Mouse (Mus musculus) neural tube, embryonic 11.5 days (tissue): ENCODE measurements at regions not wholly inside any gene's neighbourhood (a gene's known extent, or its start where the extent isn't known, plus 50 kb on each side); places are given as distances from the start of the nearest gene placed in this dataset.

ENCODE experiments used
- ATAC-seq: fragments of 200-750 bp; cut with Nextera tagmentation; 2 replicates; pipeline ENCODE4 v1.8.0; 2017; ENCODE audit warnings: moderate number of reproducible peaks, mild to moderate bottlenecking, moderate TSS enrichment, moderate library complexity; ENCODE audit not compliant: insufficient read depth, low FRiP score, low TSS enrichment
- DNase-seq: peaks from one replicate; pipeline ENCODE4 v3.0.0-alpha.2; 2015; ENCODE audit warnings: low spot score
- H3K27ac ChIP-seq: fragments of 300-500 bp; sonication (generic); 2 replicates; pipeline ENCODE4 v1.5.1; 2014; ENCODE audit warnings: low read depth, mild to moderate bottlenecking, low read length
- H3K27me3 ChIP-seq: fragments of 300-500 bp; sonication (generic); 2 replicates; pipeline ENCODE4 v1.6.1; 2014; ENCODE audit warnings: mild to moderate bottlenecking, low read length, mixed read lengths; ENCODE audit not compliant: control insufficient read depth, insufficient read depth
- H3K36me3 ChIP-seq: fragments of 300-500 bp; sonication (generic); 2 replicates; pipeline ENCODE4 v1.6.1; 2014; ENCODE audit warnings: mild to moderate bottlenecking, low read length, moderate library complexity, mixed read lengths; ENCODE audit not compliant: control insufficient read depth, insufficient read depth
- H3K4me1 ChIP-seq: fragments of 300-500 bp; sonication (generic); 2 replicates; pipeline ENCODE4 v1.6.1; 2014; ENCODE audit warnings: low read length, mixed read lengths; ENCODE audit not compliant: control insufficient read depth, insufficient read depth
- H3K4me2 ChIP-seq: fragments of 300-500 bp; sonication (generic); 2 replicates; pipeline ENCODE4 v1.6.1; 2014; ENCODE audit warnings: low read depth, mild to moderate bottlenecking, moderate library complexity
- H3K4me3 ChIP-seq: fragments of 300-500 bp; sonication (generic); 2 replicates; pipeline ENCODE4 v1.5.1; 2014; ENCODE audit warnings: low read depth, low read length
- H3K9ac ChIP-seq: fragments of 300-500 bp; sonication (generic); 2 replicates; pipeline ENCODE4 v1.6.1; 2014; ENCODE audit warnings: mild to moderate bottlenecking, low read length
- H3K9me3 ChIP-seq: fragments of 300-500 bp; sonication (generic); 2 replicates; pipeline ENCODE4 v1.6.1; 2016; ENCODE audit warnings: low read length; ENCODE audit not compliant: control insufficient read depth
- WGBS: fragments of 180-500 bp; shearing (Covaris S2); extraction: QIAGEN DNeasy Blood & Tissue Kit; methylation state at CpG from one replicate; pipeline ENCODE4 v1.1.7; 2014; 5-methylcytosine and 5-hydroxymethylcytosine counted together

DNA sequence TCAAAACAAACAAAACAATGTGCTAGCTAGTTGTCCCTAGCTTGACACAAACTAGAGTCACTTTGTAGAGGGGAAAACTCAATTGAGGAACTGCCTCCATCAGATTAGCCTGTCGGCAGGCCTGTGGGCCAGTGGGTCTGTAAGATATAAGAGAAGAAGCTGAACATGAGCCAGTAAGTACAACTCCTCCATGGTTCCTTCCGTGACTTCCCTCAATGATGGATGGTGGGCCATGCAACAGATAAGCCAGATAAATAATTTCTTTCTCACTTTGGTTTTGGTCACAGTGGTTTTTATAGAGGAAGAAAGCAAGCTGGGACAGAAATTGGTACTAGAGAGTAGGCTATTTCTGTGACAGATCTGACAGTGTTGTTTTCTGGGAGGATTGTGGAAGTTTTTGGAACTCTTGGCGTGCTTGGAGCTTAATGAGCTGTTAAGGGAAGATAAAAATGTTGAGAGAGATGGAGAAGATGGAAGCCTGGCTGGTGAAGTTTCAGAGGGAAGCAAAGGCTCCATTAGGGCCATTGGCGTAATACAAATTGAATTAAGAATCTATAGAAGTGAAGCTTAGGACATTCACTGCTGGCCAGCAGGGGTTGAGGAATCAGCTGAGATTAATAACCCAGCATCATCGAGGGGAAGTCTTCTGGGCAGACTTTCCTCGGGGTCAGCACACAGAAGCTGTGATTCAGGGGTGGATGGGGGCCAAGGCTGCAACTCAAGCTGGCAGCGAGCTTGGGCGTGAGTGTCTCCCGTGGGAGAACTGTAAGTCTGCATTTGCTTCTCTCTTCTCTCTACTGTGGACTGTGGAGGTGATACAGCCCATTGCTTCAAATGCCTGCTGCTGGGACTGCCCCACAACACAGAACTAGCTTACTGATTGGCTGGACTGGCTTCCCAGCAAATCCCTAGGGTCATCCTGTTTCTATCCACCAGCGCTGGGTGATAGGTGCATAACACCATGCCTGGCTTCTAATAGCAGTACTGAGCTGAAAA is 105.2 kb upstream of the Ptch1 start:
- Histone ChIP-seq H3K4me2 (no peak overlapping the region), H3K27me3 (no peaks in the 10 kb centered on the region), H3K9ac (no peak overlapping the region), H3K27ac (no peak overlapping the region), H3K9me3 (no peaks in the 10 kb centered on the region), H3K36me3 (no peaks in the 10 kb centered on the region), H3K4me1 (no peaks in the 10 kb centered on the region), H3K4me3 (no peak overlapping the region)
- no peak for DNase-seq
- no peak for ATAC-seq
- 82% methylated on average over 10 of the region's 10 CpGs for WGBS

DNA sequence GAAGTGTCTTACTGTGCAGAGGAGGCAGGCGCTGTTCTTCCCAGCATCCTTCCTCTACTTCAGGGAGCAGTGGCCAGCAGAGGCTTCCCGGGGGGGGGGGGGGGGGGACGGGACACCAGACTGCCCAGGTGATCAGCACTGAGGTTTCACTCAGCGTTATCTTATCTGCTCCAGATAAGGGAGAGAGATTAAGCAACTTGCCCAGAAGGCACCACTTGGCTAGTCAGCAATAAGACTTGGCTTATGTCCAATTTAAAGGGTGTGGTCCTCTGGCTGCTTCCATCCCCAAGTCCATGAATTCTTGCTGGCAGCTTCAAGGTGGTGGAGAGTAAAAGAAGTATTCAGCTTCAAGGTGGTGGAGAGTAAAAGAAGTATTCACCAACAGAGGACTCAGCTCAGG is 108.9 kb upstream of the Ptch1 start:
- no peak overlapping the region for H3K27ac ChIP-seq
- H3K27me3 ChIP-seq, result no peaks in the 10 kb centered on the region
- H3K4me3 ChIP-seq, result no peak overlapping the region
- H3K36me3 ChIP-seq, result no peaks in the 10 kb centered on the region
- no peak overlapping the region for H3K9ac ChIP-seq
- H3K9me3 ChIP-seq, result no peaks in the 10 kb centered on the region
- H3K4me1 ChIP-seq, result no peaks in the 10 kb centered on the region
- ATAC-seq (no peak), DNase-seq (no peak)
- no peak overlapping the region for H3K4me2 ChIP-seq
- 58% methylated on average over 4 of the region's 4 CpGs for WGBS

DNA sequence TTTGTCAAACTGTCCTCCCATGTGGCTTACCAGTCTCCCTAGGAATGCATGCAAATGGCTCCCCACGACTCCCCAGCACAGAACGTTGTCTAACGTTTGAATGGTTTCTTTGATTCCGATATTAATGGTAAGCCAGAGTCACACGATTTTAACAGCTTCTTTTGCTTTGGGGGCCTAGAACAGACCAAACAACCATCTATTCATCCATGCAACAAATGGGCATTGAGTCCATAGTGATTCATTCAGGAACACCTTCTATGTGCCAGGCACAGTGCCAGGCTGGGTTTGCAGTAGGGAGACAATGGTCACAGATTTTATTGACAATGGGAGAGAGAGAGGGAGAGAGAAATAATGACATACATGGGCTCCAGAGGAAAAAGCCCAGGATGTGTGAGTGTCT is 118.6 kb upstream of the Ptch1 start:
- Histone ChIP-seq H3K4me3 (no peak overlapping the region), H3K4me1 (no peaks in the 10 kb centered on the region), H3K27ac (no peak overlapping the region), H3K9me3 (no peaks in the 10 kb centered on the region), H3K9ac (no peak overlapping the region), H3K27me3 (no peaks in the 10 kb centered on the region), H3K36me3 (no peaks in the 10 kb centered on the region), H3K4me2 (no peak overlapping the region)
- ATAC-seq, result no peak
- no peak for DNase-seq
- 63% methylated on average over 5 of the region's 5 CpGs for WGBS

DNA sequence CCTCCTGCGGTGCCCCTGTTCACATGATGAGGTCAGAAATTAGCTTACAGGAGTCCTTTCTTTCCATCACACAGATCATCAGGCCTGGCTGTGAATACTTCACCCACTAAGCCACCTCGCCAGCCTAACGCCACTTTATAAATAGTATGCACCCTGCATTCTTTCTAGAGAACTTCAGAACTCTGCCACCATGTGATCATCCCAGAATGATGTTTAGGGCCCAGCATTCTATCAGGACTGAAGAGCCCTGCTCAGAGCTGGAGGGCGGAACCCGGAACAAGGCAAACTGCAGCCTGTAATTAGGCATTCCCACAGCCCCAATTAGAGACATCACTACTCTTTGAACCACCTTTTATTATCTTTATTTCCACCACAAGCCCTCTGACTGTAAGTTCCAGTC is 120.2 kb upstream of the Ptch1 start:
- Histone ChIP-seq H3K27ac (no peak overlapping the region), H3K9me3 (no peaks in the 10 kb centered on the region), H3K9ac (no peak overlapping the region), H3K4me2 (no peak overlapping the region), H3K36me3 (no peaks in the 10 kb centered on the region), H3K27me3 (no peaks in the 10 kb centered on the region), H3K4me1 (no peaks in the 10 kb centered on the region), H3K4me3 (no peak overlapping the region)
- WGBS, result 68% methylated on average over 5 of the region's 5 CpGs
- ATAC-seq (no peak), DNase-seq (no peak)

DNA sequence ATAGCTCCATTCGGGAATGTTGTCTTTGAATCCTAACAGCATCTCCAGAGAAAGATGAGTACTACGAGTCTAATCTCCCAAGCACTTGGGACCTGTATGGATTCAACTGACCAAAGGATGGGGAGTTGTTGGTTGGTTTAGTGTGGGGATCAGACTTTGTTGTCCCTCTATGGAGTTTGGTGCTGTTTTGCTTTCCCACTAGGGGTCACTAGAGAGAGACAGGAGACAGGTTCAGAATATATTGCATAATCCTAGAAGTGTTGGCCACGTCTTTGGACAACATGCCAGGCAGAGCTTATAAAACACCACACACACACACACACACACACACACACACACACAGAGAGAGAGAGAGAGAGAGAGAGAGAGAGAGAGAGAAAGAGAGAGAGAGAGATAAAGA is 118.6 kb upstream of the Ercc6l2 start:
- DNase-seq (no peak), ATAC-seq (no peak)
- H3K27ac ChIP-seq, result no peak overlapping the region
- WGBS, result 70% methylated on average over 3 of the region's 3 CpGs
- H3K9ac ChIP-seq, result no peak overlapping the region
- H3K4me3 ChIP-seq, result no peak overlapping the region
- no peaks in the 10 kb centered on the region for H3K9me3 ChIP-seq
- no peak overlapping the region for H3K4me2 ChIP-seq
- no peaks in the 10 kb centered on the region for H3K36me3 ChIP-seq
- H3K27me3 ChIP-seq, result no peaks in the 10 kb centered on the region
- H3K4me1 ChIP-seq, result no peaks in the 10 kb centered on the region; the same call in 1 of the 2 replicates

DNA sequence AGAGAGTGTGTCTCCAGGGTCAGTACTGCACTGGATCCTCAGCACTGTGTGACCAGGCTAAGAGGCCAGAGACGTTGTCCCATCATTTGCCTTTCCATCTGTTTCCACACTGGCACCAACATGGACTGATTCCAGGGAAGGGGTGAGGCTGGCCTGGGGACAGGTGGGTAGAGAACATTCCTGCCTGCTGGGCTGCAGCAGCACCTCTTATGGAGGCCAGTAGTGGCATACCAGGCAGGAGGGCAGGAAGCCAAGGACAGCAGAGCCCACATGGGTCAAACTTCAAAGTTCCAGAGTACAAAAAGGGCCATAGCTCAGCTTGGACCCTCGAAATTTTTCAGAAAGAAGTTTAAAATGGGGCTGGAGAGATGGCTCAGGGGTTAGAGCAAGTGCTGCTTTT is 115.4 kb upstream of the Ercc6l2 start:
- WGBS, result 71% methylated on average over 2 of the region's 2 CpGs
- H3K9me3 ChIP-seq, result no peaks in the 10 kb centered on the region
- no peak overlapping the region for H3K4me3 ChIP-seq
- H3K27me3 ChIP-seq, result no peaks in the 10 kb centered on the region
- H3K36me3 ChIP-seq, result no peaks in the 10 kb centered on the region
- H3K4me2 ChIP-seq, result no peak overlapping the region
- ATAC-seq, result no peak
- no peak overlapping the region for H3K9ac ChIP-seq
- peaks cover 3% of the 10 kb centered on the region; the same call in 1 of the 2 replicates for H3K4me1 ChIP-seq
- H3K27ac ChIP-seq, result no peak overlapping the region
- no peak for DNase-seq

DNA sequence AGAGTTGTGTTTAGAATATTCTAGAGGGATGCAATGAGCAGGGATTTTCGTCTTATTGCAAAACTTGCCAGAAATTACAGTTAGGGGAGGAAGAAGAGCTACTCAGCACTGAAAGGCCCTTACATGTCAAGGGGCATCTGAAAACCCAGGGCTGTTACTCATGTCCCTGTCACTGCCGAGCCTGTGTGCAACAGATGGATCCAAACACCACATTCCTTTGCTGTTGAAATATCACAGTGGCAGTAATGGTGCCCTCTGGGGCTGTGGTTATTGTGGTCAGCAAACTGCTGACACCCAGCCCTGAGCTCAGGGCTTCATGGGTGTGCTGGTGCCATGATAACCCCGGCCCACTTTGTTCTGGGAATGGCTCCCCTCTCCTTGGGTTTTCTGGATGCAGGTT is 114.3 kb upstream of the Ercc6l2 start:
- no peaks in the 10 kb centered on the region for H3K27me3 ChIP-seq
- ATAC-seq, result no peak
- H3K4me2 ChIP-seq, result no peak overlapping the region
- DNase-seq, result no peak
- H3K9ac ChIP-seq, result no peak overlapping the region
- no peaks in the 10 kb centered on the region for H3K36me3 ChIP-seq
- peaks cover 3% of the 10 kb centered on the region; the same call in 1 of the 2 replicates for H3K4me1 ChIP-seq
- no peaks in the 10 kb centered on the region for H3K9me3 ChIP-seq
- no peak overlapping the region for H3K4me3 ChIP-seq
- WGBS, result 61% methylated on average over 3 of the region's 3 CpGs
- H3K27ac ChIP-seq, result 0 out of 2 replicates have a peak overlapping the region, but pooled peaks have one; percentile 8

DNA sequence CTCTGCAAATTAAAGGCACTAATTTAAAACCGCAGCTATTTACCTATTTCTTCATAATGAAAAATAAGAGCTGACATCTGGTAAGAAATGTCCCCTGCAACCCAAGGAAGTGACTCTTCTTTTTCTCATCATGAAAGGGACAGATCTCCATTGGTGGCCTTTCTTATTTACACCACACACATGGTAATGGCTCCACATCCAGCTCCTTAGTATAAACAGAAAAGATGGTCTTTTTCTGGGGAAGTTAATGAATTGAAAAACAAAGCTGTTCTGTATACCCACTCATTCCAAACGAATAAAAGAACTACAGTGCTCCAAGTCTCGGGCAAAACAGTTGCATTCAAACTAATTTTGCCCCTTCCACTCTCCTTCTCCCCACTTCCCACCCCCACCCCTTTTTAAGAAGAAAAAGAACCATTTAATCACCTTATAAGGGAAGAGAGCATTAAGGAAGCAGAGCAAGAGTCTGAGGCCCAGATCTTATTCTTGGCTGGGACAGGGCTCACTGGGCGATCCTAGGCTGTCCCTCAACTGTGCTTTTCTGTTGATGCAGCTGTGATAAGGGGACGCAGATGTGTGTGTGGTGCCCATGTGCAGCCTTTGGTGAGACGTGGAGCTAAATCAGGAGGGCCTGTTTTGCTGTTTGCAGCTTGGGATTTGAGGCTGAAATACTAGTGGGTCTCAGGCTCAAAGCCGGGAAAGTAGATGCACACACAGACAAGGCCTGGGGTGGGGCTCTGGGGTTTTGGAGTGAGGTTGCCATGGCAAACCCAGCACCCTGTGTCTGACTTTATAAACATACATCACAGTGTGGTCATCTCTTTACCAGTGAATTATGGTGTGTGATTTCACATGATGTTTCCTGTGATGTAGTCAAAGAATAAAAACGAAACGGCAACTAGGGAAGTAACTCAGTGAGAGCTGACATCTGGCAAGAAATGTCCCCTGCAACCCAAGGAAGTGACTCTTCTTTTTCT is 113.6 kb upstream of the Ercc6l2 start:
- no peak for DNase-seq
- H3K27me3 ChIP-seq, result no peaks in the 10 kb centered on the region

More for the DNA sequence above, 113.6 kb upstream of the Ercc6l2 start:
- WGBS, result 36% methylated on average over 9 of the region's 9 CpGs
- Histone ChIP-seq H3K36me3 (no peaks in the 10 kb centered on the region), H3K4me3 (no peak overlapping the region), H3K4me2 (no peak overlapping the region), H3K9me3 (no peaks in the 10 kb centered on the region), H3K4me1 (peaks cover 3% of the 10 kb centered on the region; the same call in 1 of the 2 replicates), H3K27ac (no peak overlapping the region), H3K9ac (no peak overlapping the region)
- no peak for ATAC-seq
